Mouse (Mus musculus) MEL (cell line): Measurements from ENCODE around the gene Zfp536. TPM values are rescaled to one million over a fixed set of nuclear protein-coding genes. Genes with fewer than 3 reads are reported as not detected.

Source experiments
- DNase-seq: peaks from one replicate; pipeline ENCODE4 v3.0.0; 2011; ENCODE audit warnings: low read depth, low spot score
- H3K27ac ChIP-seq: 2 replicates; pipeline ENCODE4 v1.5.1; 2012; ENCODE audit warnings: low read depth, mild to moderate bottlenecking, control low read depth, low read length, moderate library complexity; ENCODE audit not compliant: control insufficient read depth
- H3K27me3 ChIP-seq, 2 experiments: fragments of 150-350 bp in 1 of 2; sonication (generic) in 1 of 2; 2 replicates each; pipeline ENCODE4 v1.6.1; 2012; ENCODE audit warnings: low read length in 2 of 2, mild to moderate bottlenecking in 2 of 2, improper control_type of control experiment in 1 of 2, moderate library complexity in 1 of 2; ENCODE audit not compliant: insufficient read depth in 2 of 2, control insufficient read depth in 1 of 2
- H3K36me3 ChIP-seq, 2 experiments: 2 replicates each; pipeline ENCODE4 v1.6.1; 2012 to 2014; ENCODE audit warnings: low read length in 2 of 2, improper control_type of control experiment in 1 of 2, inconsistent platforms in 1 of 2, mild to moderate bottlenecking in 1 of 2; ENCODE audit not compliant: insufficient read depth in 2 of 2, control insufficient read depth in 1 of 2
- H3K4me1 ChIP-seq, 2 experiments: fragments of 150-350 bp in 1 of 2; sonication (generic) in 1 of 2; 2 replicates each; pipeline ENCODE4 v1.6.1; 2012; ENCODE audit warnings: low read length in 2 of 2, improper control_type of control experiment in 1 of 2, mild to moderate bottlenecking in 1 of 2; ENCODE audit not compliant: insufficient read depth in 2 of 2, control insufficient read depth in 1 of 2
- H3K4me3 ChIP-seq, 2 experiments: fragments of 150-350 bp in 1 of 2; sonication (generic) in 1 of 2; 2 replicates each; pipeline ENCODE4 v1.5.1; 2012; ENCODE audit warnings: low read depth in 2 of 2, low read length in 2 of 2, mild to moderate bottlenecking in 2 of 2, moderate library complexity in 2 of 2, control low read depth in 1 of 2, improper control_type of control experiment in 1 of 2; ENCODE audit not compliant: control insufficient read depth in 1 of 2, insufficient read depth in 1 of 2
- H3K79me2 ChIP-seq: 2 replicates; pipeline ENCODE4 v1.6.1; 2012; ENCODE audit warnings: mild to moderate bottlenecking, low read length, moderate library complexity; ENCODE audit not compliant: control insufficient read depth, poor library complexity, insufficient read depth
- H3K9ac ChIP-seq: 2 replicates; pipeline ENCODE4 v1.6.1; 2012; ENCODE audit warnings: low read depth, mild to moderate bottlenecking, control low read depth, low read length, moderate library complexity; ENCODE audit not compliant: control insufficient read depth, poor library complexity, severe bottlenecking
- H3K9me3 ChIP-seq: fragments of 150-350 bp; sonication (generic); replicated peaks from 2 replicates; pipeline ENCODE4 v1.6.1; 2012; ENCODE audit warnings: mild to moderate bottlenecking, low read length, improper control_type of control experiment, moderate library complexity; ENCODE audit not compliant: insufficient read depth
- CHD1 ChIP-seq: IDR thresholded peaks from 2 replicates; pipeline ENCODE4 v1.6.1; 2012; ENCODE audit warnings: low read depth, mild to moderate bottlenecking, inconsistent platforms, low read length, improper control_type of control experiment
- CTCF ChIP-seq, 3 experiments: IDR thresholded peaks in 2 of 3; conservative IDR thresholded peaks in 1 of 3; 2 replicates each; pipeline ENCODE4 v1.5.1; 2011 to 2012; ENCODE audit warnings: low read length in 3 of 3, low read depth in 2 of 3, mild to moderate bottlenecking in 2 of 3, improper control_type of control experiment in 1 of 3, inconsistent platforms in 1 of 3, mixed read lengths in 1 of 3, moderate library complexity in 1 of 3; ENCODE audit not compliant: control insufficient read depth in 1 of 3, insufficient read depth in 1 of 3, poor library complexity in 1 of 3, severe bottlenecking in 1 of 3
- ELF1 ChIP-seq: IDR thresholded peaks from 2 replicates; pipeline ENCODE4 v1.6.1; 2014; ENCODE audit warnings: low read depth, mild to moderate bottlenecking, inconsistent platforms, low read length, improper control_type of control experiment, moderate library complexity
- EP300 ChIP-seq, 2 experiments: IDR thresholded peaks; 2 replicates each; pipeline ENCODE4 v1.6.1; 2011; ENCODE audit warnings: improper control_type of control experiment in 2 of 2, low read length in 2 of 2, low read depth in 1 of 2, mild to moderate bottlenecking in 1 of 2
- ETS1 ChIP-seq: IDR thresholded peaks from 2 replicates; pipeline ENCODE4 v1.6.1; 2012; ENCODE audit warnings: low read depth, mild to moderate bottlenecking, inconsistent platforms, low read length, improper control_type of control experiment, moderate library complexity
- GATA1 ChIP-seq: IDR thresholded peaks from 2 replicates; pipeline ENCODE4 v1.6.1; 2011; ENCODE audit warnings: low read depth, low read length, improper control_type of control experiment
- MAFK ChIP-seq: IDR thresholded peaks from 2 replicates; pipeline ENCODE4 v1.6.1; 2011; ENCODE audit warnings: low read depth, mild to moderate bottlenecking, low read length, improper control_type of control experiment, borderline replicate concordance
- MYC ChIP-seq: IDR thresholded peaks from 2 replicates; pipeline ENCODE4 v1.6.1; 2011; ENCODE audit warnings: low read depth, mild to moderate bottlenecking, low read length, improper control_type of control experiment, moderate library complexity
- NELFE ChIP-seq: IDR thresholded peaks from 2 replicates; pipeline ENCODE4 v1.6.1; 2011; ENCODE audit warnings: low read depth, low read length, improper control_type of control experiment
- NRF1 ChIP-seq: IDR thresholded peaks from 2 replicates; pipeline ENCODE4 v1.6.1; 2014; ENCODE audit warnings: low read depth, mild to moderate bottlenecking, inconsistent platforms, low read length, improper control_type of control experiment, moderate library complexity; ENCODE audit not compliant: poor library complexity, insufficient read depth, severe bottlenecking
- POLR2AphosphoS2 ChIP-seq: IDR thresholded peaks from 2 replicates; pipeline ENCODE4 v1.6.1; 2011; ENCODE audit warnings: low read length, improper control_type of control experiment
- RCOR1 ChIP-seq: IDR thresholded peaks from 2 replicates; pipeline ENCODE4 v1.6.1; 2012; ENCODE audit warnings: low read depth, mild to moderate bottlenecking, inconsistent platforms, low read length, improper control_type of control experiment
- SMC3 ChIP-seq: IDR thresholded peaks from 2 replicates; pipeline ENCODE4 v1.6.1; 2011; ENCODE audit warnings: low read depth, low read length, improper control_type of control experiment
- TAL1 ChIP-seq: IDR thresholded peaks from 2 replicates; pipeline ENCODE4 v1.6.1; 2012; ENCODE audit warnings: mild to moderate bottlenecking, inconsistent platforms, low read length, moderate library complexity, mixed read lengths
- TBP ChIP-seq: IDR thresholded peaks from 2 replicates; pipeline ENCODE4 v1.8.0; 2011; ENCODE audit warnings: low read depth, low read length, improper control_type of control experiment
- TCF12 ChIP-seq: IDR thresholded peaks from 2 replicates; pipeline ENCODE4 v1.6.1; 2014; ENCODE audit warnings: low read depth, mild to moderate bottlenecking, inconsistent platforms, low read length, improper control_type of control experiment, moderate library complexity
- USF2 ChIP-seq, 2 experiments: IDR thresholded peaks; 2 replicates each; pipeline ENCODE4 v1.6.1; 2011 to 2012; ENCODE audit warnings: improper control_type of control experiment in 2 of 2, low read length in 2 of 2, borderline replicate concordance in 1 of 2, inconsistent platforms in 1 of 2, low read depth in 1 of 2, mild to moderate bottlenecking in 1 of 2; ENCODE audit not compliant: insufficient read depth in 1 of 2
- ZC3H11A ChIP-seq: IDR thresholded peaks from 2 replicates; pipeline ENCODE4 v1.6.1; 2012; ENCODE audit warnings: low read depth, mild to moderate bottlenecking, inconsistent platforms, low read length, improper control_type of control experiment
- ZKSCAN1 ChIP-seq: IDR thresholded peaks from 2 replicates; pipeline ENCODE4 v1.6.1; 2012; ENCODE audit warnings: low read depth, mild to moderate bottlenecking, inconsistent platforms, low read length, improper control_type of control experiment, moderate library complexity
- ZMIZ1 ChIP-seq: IDR thresholded peaks from 2 replicates; pipeline ENCODE4 v1.6.1; 2012; ENCODE audit warnings: low read depth, mild to moderate bottlenecking, inconsistent platforms, low read length, improper control_type of control experiment, moderate library complexity
- polyA plus RNA-seq, 2 experiments: library from polyadenylated mRNA; stranded (reverse) in 1 of 2; unstranded in 1 of 2; fragments of >175 nt in 1 of 2; fragments of >200 nt in 1 of 2; gene quantifications; 2 replicates each; pipeline versions ENCODE4 v1.2.1 to v1.2.4; 2012; ENCODE audit warnings: low replicate concordance in 2 of 2, low read depth in 1 of 2; ENCODE audit not compliant: insufficient read length in 2 of 2, insufficient read depth in 1 of 2, missing spikeins in 1 of 2
- total RNA-seq: library from RNA; depleted of rRNA; stranded (reverse); fragments of 300-350 nt; gene quantifications from 2 replicates; pipeline ENCODE4 v1.2.3, GENCODE M21; 2012

Gene Zfp536
- total and polyA plus RNA-seq, 3 experiments, result not detected

GRCm38 (mm10) chr7:37818631-37819340 is 45.3 kb upstream of the Zfp536 start:
- Histone ChIP-seq H3K4me3 (no peak overlapping the region), H3K27ac (no peak overlapping the region), H3K9me3 (no peaks in the 10 kb centered on the region)
- TF ChIP-seq SMC3, result no peak
- no peak for TF ChIP-seq POLR2AphosphoS2
- no peak for TF ChIP-seq ETS1
- no peak for TF ChIP-seq CTCF (IDR thresholded peaks at IDR 0.05 in 2 of 3, conservative IDR thresholded peaks at IDR 0.05 in 1 of 3; ENCODE audit: control insufficient read depth in 1 of 3, insufficient read depth in 1 of 3, low read depth in 2 of 3, low read length in 3 of 3, poor library complexity in 1 of 3, severe bottlenecking in 1 of 3)
- no peak for TF ChIP-seq CHD1
- TF ChIP-seq ELF1, result no peak
- TF ChIP-seq RCOR1, result no peak
- TF ChIP-seq, all 39 proteins: peak for 0
- DNase-seq, result no peak
- Histone ChIP-seq H3K79me2 (no peaks in the 10 kb centered on the region), H3K36me3 (no peaks in the 10 kb centered on the region), H3K4me1 (no peaks in the 10 kb centered on the region), H3K9ac (no peak overlapping the region), H3K27me3 (no peaks in the 10 kb centered on the region)

DNA sequence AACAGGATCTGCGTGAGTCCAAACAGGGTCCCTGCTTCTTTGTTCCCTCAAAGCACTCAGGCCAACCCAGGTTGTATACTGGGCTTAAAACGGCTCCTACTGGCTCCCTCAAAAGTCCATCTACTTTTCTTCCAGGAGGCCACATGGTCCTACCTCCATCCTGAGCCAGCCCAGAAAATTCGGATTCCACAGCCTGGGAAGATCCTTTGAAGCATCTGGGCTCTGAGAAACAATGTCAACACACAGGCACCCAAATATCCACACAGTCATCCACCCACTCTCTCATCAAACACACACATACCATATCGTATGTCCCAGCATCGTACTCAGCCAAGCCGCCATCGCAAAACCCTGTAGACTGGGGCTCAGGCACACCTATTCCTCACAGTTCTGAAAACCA is 43.5 kb upstream of the Zfp536 start:
- no peak for TF ChIP-seq TCF12
- TF ChIP-seq MYC, result no peak
- no peak for TF ChIP-seq NELFE
- no peak for TF ChIP-seq USF2 (IDR thresholded peaks at IDR 0.05; ENCODE audit: borderline replicate concordance in 1 of 2, insufficient read depth in 1 of 2, low read depth in 1 of 2, low read length in 2 of 2)
- no peak for TF ChIP-seq ZC3H11A
- TF ChIP-seq MAFK, result no peak
- TF ChIP-seq EP300 (IDR thresholded peaks at IDR 0.05; ENCODE audit: low read depth in 1 of 2, low read length in 2 of 2), result no peak
- no peak for TF ChIP-seq TBP
- no peak for TF ChIP-seq TAL1
- no peak for TF ChIP-seq ZKSCAN1
- no peak for TF ChIP-seq GATA1
- TF ChIP-seq ZMIZ1, result no peak
- no peak for TF ChIP-seq NRF1
- Histone ChIP-seq H3K9ac (no peak overlapping the region), H3K27ac (no peak overlapping the region), H3K27me3 (no peaks in the 10 kb centered on the region), H3K36me3 (no peaks in the 10 kb centered on the region), H3K9me3 (no peaks in the 10 kb centered on the region), H3K79me2 (no peaks in the 10 kb centered on the region), H3K4me1 (no peaks in the 10 kb centered on the region), H3K4me3 (no peak overlapping the region)
- DNase-seq, result no peak
